Mouse (Mus musculus): ENCODE data around the gene 2410137M14Rik. TPM values are rescaled to one million over a fixed set of nuclear protein-coding genes. Genes with fewer than 3 reads are reported as not detected.
"Not testable (repeated sequence)": the region's sequence is repeated elsewhere in the genome, so short reads cannot be mapped to it uniquely, and the experiment has no call there.

The 2410137M14Rik gene
- total RNA-seq (2021) = not detected
- long read RNA-seq, experiment 1 = 0 reads
- long read RNA-seq, experiment 2 = 0 reads

GRCm38 (mm10) chr17:36981221-36981813, at the start of gene 2410137M14Rik:
2410137M14Rik (minus strand) TSS chr17:36981237.
- DNase-seq = peak; percentile 10

GRCm38 (mm10) chr17:37029162-37029561, 48.1 kb upstream of the 2410137M14Rik start:
- DNase-seq = no peak

- peak; percentile 86 for DNase-seq
Measured at GRCm38 (mm10) chr17:37028683-37029120, 47.7 kb upstream of the 2410137M14Rik start.

- no peak for DNase-seq
Measured at GRCm38 (mm10) chr17:37028212-37028611, 47.2 kb upstream of the 2410137M14Rik start.

GRCm38 (mm10) chr17:37027486-37027885, 46.4 kb upstream of the 2410137M14Rik start:
- no peak for DNase-seq

GRCm38 (mm10) chr17:37026425-37026824, 45.4 kb upstream of the 2410137M14Rik start:
- DNase-seq = no peak

- no peak for DNase-seq
Measured at GRCm38 (mm10) chr17:37022628-37023576, 41.9 kb upstream of the 2410137M14Rik start, which contains the start of gene Mog. Mog (minus strand) TSS chr17:37023398.

- not testable (repeated sequence) for DNase-seq
Measured at GRCm38 (mm10) chr17:37019242-37019641, 38.2 kb upstream of the 2410137M14Rik start.

GRCm38 (mm10) chr17:37018328-37018727, 37.3 kb upstream of the 2410137M14Rik start:
- no peak for DNase-seq

GRCm38 (mm10) chr17:37016333-37016732, 35.3 kb upstream of the 2410137M14Rik start:
- no peak for DNase-seq

- no peak for DNase-seq
Measured at GRCm38 (mm10) chr17:37012141-37012540, 31.1 kb upstream of the 2410137M14Rik start.

- DNase-seq = no peak
Measured at GRCm38 (mm10) chr17:37011719-37012118, 30.7 kb upstream of the 2410137M14Rik start.

- no peak for DNase-seq
Measured at GRCm38 (mm10) chr17:37009460-37010042, 28.5 kb upstream of the 2410137M14Rik start.

- DNase-seq = no peak
Measured at GRCm38 (mm10) chr17:37008161-37008560, 27.1 kb upstream of the 2410137M14Rik start.

- DNase-seq = no peak
Measured at GRCm38 (mm10) chr17:37003366-37003765, 22.3 kb upstream of the 2410137M14Rik start.

- peak; percentile 32 for DNase-seq
Measured at GRCm38 (mm10) chr17:37002364-37003330, 21.6 kb upstream of the 2410137M14Rik start.

GRCm38 (mm10) chr17:37000863-37001262, 19.8 kb upstream of the 2410137M14Rik start, which contains the start of gene Zfp57:
Zfp57 (plus strand) TSS chr17:37001163.
- no peak for DNase-seq

- DNase-seq = no peak
Measured at GRCm38 (mm10) chr17:36998477-36998876, 17.4 kb upstream of the 2410137M14Rik start.

GRCm38 (mm10) chr17:36997033-36997735, 16.1 kb upstream of the 2410137M14Rik start:
- peak; percentile 84 for DNase-seq

- DNase-seq = no peak
Measured at GRCm38 (mm10) chr17:36995448-36995847, 14.4 kb upstream of the 2410137M14Rik start.

GRCm38 (mm10) chr17:36994528-36994927, 13.5 kb upstream of the 2410137M14Rik start:
- DNase-seq = no peak

Data from gastrocnemius, postnatal 10 days (tissue).